Mouse (Mus musculus) adrenal gland, adult 8-10 months (tissue): ENCODE results near the gene Nop14. TPM values are rescaled to one million over a fixed set of nuclear protein-coding genes. Genes with fewer than 3 reads are reported as not detected.
"Not testable (repeated sequence)": the region's sequence is repeated elsewhere in the genome, so short reads cannot be mapped to it uniquely, and the experiment has no call there.

Experiments used
- DNase-seq: peaks from one replicate; pipeline ENCODE4 v3.0.0; 2022
- total RNA-seq, 4 experiments: library from RNA; stranded (reverse); gene quantifications; 2 replicates each; pipeline ENCODE4 v1.2.4; 2022

Gene Nop14
- total RNA-seq, 4 experiments from 2014 or later: 23.9 to 25.8 (median 24.1) TPM

DNA sequence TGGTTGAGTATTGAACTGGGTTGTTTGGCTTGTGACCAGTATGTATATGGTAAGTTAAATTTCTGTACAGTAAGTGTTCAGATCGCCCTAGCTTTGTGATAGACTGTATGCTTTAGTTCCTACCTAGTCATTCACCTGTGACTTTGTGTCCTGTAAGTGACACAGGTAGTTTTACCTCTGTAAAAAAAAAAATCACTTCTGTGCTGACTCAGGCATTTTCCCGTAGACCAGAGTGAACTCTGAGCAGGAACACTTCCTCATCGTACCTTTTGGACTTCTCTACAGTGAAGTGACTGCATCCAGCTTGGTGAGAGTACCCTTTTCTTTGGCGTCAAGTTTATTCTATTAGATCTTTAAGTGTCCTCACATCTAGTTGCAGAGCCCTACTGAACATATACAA, 50.0 kb downstream of the Nop14 start:
- no peak for DNase-seq

DNA sequence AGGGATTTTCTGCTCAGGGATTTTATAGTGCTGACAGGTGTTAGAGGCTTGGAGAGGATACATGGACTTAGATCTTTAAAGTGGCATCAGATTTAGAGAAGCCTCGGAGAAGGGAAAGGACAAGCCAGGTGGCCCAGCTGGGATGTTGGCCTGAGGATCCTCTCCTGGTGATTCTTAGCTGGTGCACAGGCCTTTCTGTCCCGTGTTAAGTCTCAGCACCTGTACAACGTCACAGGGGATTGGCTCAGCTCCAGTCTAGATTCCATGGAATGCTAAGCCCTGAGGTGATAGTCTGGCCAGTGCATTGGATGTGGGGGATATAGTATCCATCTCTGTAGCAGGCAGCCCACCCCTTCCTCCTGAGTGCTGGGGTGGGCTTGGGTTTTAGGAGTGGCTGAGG, 51.7 kb downstream of the Nop14 start:
- DNase-seq: no peak

DNA sequence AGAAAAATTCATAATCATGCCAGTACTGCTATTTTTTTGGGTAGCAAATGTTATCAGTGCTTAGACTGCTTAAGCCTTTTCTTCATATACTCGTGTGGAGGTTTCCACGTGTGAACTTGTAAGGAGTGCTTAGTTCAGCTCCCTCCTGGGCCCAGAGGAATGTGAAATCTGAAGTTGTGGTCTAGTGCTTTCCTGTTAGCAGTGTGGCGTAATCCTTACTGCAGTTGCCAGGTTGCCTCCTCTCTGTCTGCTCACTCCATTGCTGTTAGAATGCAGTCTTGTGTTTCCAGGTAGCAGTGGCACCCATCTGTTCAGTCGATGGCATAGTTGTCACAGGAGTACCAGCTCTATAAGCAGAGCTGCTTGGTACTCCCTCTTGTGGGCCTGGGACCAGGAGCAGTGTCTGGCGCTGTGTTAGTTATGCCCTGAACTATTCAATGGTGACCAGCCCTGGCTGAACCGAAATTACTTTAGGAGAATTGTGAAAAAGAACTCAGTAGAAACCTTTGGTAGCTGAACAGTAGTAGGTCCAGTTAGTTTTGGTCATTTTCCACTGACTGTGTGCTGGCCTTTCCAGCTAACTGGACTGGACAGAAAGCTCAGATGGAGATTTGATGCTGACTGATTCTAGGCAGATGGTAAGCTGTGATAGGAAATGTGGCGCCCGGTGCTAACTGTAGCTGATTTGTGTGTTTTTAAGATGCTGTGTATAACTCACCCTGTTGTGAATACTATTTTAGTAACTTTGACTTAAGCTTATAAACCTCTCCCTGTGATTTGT, 52.7 kb downstream of the Nop14 start:
- no peak for DNase-seq

DNA sequence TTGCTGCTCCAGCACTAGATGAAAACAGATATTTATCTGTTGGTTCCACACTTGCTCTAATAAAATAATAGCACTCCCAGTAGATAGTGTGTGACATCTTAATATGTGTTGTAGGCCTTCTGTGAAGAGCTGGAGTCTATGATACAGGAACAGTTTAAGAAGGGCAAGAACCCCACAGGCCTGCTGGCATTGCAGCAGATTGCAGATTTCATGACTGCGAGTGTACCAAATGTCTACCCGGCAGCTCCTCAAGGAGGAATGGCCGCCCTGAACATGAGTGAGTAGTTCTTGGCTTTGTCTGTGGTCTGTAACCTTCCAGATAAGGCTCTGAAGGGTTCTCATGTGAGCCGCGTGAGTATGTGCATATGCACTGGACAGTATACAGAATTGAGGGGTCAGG, 55.4 kb downstream of the Nop14 start:
- no peak for DNase-seq

DNA sequence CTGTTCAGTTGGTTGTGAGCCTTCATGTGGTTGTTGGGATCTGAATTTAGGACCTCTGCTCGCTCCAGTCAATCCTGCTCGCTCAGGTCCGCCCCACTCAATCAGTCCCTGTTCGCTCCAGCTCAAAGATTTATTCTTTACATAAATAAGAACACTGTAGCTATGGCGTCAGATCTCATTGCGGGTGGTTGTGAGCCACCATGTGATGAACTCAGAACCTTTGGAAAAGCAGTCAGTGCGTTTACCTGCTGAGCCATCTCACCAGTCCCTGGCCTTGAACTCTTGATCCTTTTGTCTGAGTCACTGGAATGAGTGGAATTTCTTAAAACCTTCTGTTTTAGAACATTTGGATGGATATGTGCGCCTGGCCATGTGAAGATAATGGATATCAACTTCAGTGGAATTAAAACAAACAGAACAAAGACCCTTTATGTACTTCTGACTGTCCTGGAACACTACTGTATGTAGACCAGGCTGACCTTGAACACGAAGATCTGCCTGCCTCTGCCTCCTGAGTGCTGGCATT, 66.7 kb downstream of the Nop14 start:
- DNase-seq: no peak

DNA sequence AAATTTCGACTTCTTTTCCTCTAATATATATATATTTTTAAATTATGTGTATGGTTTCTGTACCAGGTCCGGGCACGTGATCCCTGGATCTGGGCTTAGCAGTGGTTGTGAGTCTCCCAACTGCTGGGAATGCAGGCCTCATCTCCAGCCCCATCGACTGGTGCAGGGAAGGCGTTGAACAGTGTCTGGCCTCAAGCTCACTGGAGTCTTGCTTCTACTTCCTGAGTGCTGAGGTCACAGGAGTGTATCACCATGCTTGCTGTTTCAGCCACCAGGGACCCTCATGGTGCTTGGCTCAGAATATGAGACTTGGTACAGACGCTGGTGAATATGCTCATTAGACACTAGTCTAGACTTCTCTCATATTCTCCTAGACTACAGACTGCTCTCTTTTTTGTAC, 67.3 kb downstream of the Nop14 start:
- no peak for DNase-seq

DNA sequence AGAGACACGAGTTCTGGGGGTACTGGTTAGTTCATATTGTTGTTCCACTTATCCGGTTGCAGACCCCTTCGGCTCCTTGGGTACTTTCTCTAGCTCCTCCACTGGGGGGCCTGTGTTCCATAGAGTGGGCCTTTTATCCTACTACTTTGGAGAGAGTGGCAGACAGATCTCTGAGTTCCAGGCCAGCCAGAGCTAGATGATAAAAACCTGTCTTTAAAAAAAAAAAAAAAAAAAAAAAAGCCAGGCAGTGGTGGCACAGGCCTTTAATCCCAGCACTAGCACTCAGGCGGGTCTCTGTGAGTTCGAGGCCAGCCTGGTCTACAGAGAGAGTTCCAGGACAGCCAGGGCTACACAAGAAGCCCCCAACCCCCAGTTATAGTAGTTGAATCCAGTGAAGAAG, 67.7 kb downstream of the Nop14 start:
- DNase-seq: not testable (repeated sequence)

DNA sequence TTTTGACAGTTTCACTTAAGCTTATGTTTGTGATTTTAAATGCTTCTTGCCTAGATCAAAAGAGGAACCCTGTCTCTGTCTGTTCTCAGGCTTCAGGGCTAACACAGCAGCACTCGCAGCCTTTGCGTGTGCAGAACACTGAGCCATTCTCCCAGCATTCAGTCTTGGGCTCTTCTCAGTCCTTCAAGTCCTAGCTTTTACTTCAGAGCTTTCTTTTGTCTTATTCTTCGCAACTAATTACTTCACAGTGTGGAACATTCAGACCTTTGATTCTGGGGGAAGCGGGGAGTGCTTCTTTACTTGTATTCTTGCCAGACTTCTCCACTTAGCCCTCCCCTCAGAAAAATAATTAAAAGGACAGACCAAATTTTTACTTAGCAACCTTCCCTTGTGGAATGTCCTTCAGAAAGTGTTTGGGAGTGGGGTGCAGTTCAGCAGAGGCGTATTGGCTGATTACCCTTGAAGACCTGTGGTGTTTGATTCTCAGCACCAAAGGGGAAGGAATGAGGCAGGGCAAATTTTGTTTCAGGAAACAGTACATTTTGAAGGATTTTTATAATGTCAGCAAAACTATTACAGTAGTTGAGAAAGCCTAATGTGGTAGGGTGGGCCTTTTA, 68.5 kb downstream of the Nop14 start:
- no peak for DNase-seq

DNA sequence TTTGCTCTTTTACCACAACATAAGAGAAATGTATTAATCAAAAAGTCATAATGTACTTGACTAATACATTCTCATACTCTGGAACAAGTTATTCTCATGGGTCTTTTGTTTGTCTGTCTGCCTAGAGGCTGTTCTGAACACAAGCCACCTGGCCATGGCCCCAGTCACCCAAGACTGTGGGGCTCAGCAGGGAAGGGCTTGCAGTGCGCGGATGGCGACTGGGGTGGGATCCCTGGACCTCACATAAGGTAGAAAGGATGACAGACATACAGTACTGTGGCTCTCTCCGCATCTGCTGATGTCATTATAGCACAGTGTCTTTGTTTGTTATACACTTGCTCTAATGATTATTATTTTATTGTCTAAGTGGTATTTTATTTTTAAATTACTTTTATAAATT, 69.2 kb downstream of the Nop14 start:
- DNase-seq: no peak

DNA sequence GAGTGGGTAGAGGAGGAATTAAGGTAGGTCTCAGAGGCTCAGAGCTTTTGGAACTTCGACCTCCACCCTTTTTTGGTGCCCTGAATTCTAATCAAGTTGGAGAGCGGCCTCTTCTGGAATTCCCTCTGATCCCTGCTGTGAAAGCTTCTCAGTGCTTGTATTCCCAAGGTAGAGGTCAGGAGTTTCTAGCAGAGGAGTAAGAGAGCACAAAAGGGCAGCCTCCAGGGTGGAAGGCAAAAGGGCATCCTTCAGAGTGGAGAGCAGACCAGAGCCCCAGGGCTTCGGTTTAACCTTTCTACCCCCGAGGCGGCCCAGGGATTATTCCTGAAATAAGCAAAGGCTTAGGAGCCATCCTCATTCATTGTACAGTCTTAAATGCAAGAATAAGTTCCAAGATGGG, 69.9 kb downstream of the Nop14 start:
- no peak for DNase-seq

Other genes with a start within 250 kb of the Nop14 start
- gene Tnip2, start 146.2 kb downstream of the Nop14 start, total RNA-seq: 10 to 100 TPM; 16.3 to 32.3 (median 24.3) TPM
- gene Sh3bp2, start 134.3 kb downstream of the Nop14 start, total RNA-seq: 10 to 100 TPM; 11.5 to 23.9 (median 17.8) TPM
- 100 to 1,000 TPM; 144 to 201 (median 179) TPM for gene Add1, start 86.5 kb downstream of the Nop14 start, total RNA-seq
- gene Mfsd10, start 22.9 kb downstream of the Nop14 start, total RNA-seq: 10 to 100 TPM; 29.6 to 54.5 (median 45.8) TPM
- gene Grk4, start 231 bp upstream of the Nop14 start, total RNA-seq: 1 to 10 TPM; 1.9 to 5.3 (median 3.1) TPM
- 10 to 100 TPM; 37.5 to 66.3 (median 47.0) TPM for gene Htt, start 101.6 kb upstream of the Nop14 start, total RNA-seq
- 1 to 10 TPM; 1.1 to 2.8 (median 2.3) TPM for gene Msantd1, start 247.9 kb upstream of the Nop14 start, total RNA-seq